Mouse (Mus musculus): ENCODE results near the gene Mog. TPM values are rescaled to one million over a fixed set of nuclear protein-coding genes. Genes with fewer than 3 reads are reported as not detected.

Mog gene
- polyA plus RNA-seq, 1 experiment from 2014 or later, result 0.31 TPM

DNA sequence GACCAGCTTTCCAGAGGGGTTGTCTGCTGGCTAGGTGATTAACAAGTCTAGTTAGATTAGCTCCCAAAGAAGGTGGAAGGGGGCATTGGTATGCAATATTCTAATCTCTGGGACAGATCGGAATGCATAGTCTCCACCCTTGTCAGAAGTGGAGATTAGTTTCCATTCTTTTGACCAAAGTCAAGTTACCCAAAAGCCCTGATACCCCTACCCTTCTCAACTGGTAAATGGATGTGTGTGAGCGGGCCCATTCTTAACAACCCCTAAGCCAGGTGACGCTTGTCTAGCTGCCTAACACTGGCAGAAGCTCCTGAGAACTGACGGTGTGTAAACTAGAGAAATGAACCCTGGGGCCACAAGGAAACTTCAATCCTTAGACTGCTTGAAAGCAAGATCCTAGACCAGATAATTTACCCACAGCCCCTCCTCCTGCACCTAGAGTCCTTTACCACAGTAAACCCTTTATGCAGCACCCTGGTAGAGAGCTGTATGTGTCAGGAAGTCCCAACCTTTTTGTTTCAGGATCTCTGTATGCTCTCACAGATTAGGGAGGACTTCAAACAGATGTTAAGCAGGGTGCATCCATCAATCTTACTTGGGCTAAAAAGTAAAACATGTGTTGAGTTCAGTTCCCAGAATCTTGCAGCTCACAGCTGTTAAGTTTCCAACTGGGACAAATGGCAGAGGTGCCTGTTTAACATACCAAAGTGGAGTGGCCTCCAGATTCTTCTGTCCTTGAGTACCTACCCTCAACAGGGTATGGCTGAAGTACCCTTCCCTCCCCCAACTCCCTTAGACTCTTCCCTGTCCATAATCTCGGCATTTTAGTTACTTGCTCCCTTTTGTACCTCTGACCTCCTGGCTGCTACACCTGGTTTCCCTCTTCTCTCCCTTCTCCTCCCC lies 40.7 kb downstream of the Mog start:
- H3K4me3 ChIP-seq, result no peak overlapping the region
- H3K27me3 ChIP-seq (replicated peaks; ENCODE audit: low read depth, poor library complexity, severe bottlenecking), result peaks cover 41% of the 10 kb centered on the region
- peaks cover 20% of the 10 kb centered on the region for H3K4me1 ChIP-seq
- no peaks in the 10 kb centered on the region for H3K9me3 ChIP-seq
- 27% methylated on average over 5 of the region's 5 CpGs for WGBS
- H3K36me3 ChIP-seq (replicated peaks), result no peaks in the 10 kb centered on the region
- DNase-seq (ENCODE audit: low spot score), result no peak
- no peak overlapping the region for H3K27ac ChIP-seq (replicated peaks)

GRCm38 (mm10) chr17:36981845-36982244 lies 41.4 kb downstream of the Mog start:
- WGBS, result 8% methylated on average over 4 of the region's 4 CpGs
- DNase-seq (ENCODE audit: low spot score), result peak; percentile 41
- H3K9me3 ChIP-seq, result no peaks in the 10 kb centered on the region
- no peak overlapping the region for H3K27ac ChIP-seq (replicated peaks)
- H3K36me3 ChIP-seq (replicated peaks), result no peaks in the 10 kb centered on the region
- peaks cover 34% of the 10 kb centered on the region; the same call in 1 of the 2 replicates for H3K27me3 ChIP-seq (replicated peaks; ENCODE audit: low read depth, poor library complexity, severe bottlenecking)
- peak overlapping the region; percentile 40 for H3K4me3 ChIP-seq
- H3K4me1 ChIP-seq, result peaks cover 20% of the 10 kb centered on the region

- Histone ChIP-seq H3K4me3 (peak within 1 kb of the TSS; percentile 40), H3K27ac (replicated peaks) (peak within 1 kb of the TSS; percentile 57; the same call in 1 of the 2 replicates), H3K27me3 (replicated peaks; ENCODE audit: low read depth, poor library complexity, severe bottlenecking) (peaks cover 29% of the 10 kb centered on the region; the same call in 1 of the 2 replicates), H3K9me3 (no peaks in the 10 kb centered on the region), H3K36me3 (replicated peaks) (no peaks in the 10 kb centered on the region), H3K4me1 (peaks cover 20% of the 10 kb centered on the region)
- DNase-seq (ENCODE audit: low spot score), result no peak
- 11% methylated on average over 18 of the region's 18 CpGs for WGBS
Observed at GRCm38 (mm10) chr17:36981221-36981813, 41.9 kb downstream of the Mog start, which contains the start of gene 2410137M14Rik. Gene 2410137M14Rik (minus strand): TSS chr17:36981237.

- Histone ChIP-seq H3K9me3 (no peaks in the 10 kb centered on the region), H3K4me3 (no peak overlapping the region), H3K36me3 (replicated peaks) (no peaks in the 10 kb centered on the region), H3K27ac (replicated peaks) (no peak overlapping the region), H3K4me1 (no peaks in the 10 kb centered on the region), H3K27me3 (replicated peaks; ENCODE audit: low read depth, poor library complexity, severe bottlenecking) (0 out of 2 replicates have a peak, but pooled peaks cover under 1% of the 10 kb centered on the region)
- no peak for DNase-seq (ENCODE audit: low spot score)
- WGBS, result 68% methylated on average over 8 of the region's 8 CpGs
Observed at GRCm38 (mm10) chr17:36973271-36973787, 49.9 kb downstream of the Mog start.

DNA sequence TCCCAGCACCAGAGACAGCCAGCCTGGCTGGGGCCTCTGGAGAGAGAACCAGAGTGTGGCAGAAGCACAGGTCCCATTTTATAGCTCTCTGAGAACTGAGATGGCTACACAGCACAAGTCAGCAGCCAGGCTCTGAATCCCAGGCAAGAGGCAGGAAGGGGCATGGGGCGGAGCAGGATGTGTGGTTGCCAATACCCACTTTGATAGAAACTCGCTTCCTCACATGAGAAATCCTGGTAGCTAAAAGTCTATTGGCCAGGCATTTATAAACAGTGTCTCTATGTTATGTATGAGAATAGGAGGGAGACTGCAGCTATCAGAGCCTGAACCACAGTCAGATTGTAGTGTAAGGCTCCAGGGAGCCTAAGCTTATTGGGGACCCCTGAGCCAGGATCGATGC lies 50.4 kb downstream of the Mog start:
- Histone ChIP-seq H3K4me3 (no peak overlapping the region), H3K27me3 (replicated peaks; ENCODE audit: low read depth, poor library complexity, severe bottlenecking) (no peaks in the 10 kb centered on the region), H3K36me3 (replicated peaks) (no peaks in the 10 kb centered on the region), H3K9me3 (no peaks in the 10 kb centered on the region), H3K27ac (replicated peaks) (no peak overlapping the region), H3K4me1 (no peaks in the 10 kb centered on the region)
- no peak for DNase-seq (ENCODE audit: low spot score)
- 82% methylated on average over 3 of the region's 3 CpGs for WGBS

GRCm38 (mm10) chr17:36971172-36971850 lies 51.9 kb downstream of the Mog start:
- WGBS, result 92% methylated on average over 6 of the region's 6 CpGs
- DNase-seq (ENCODE audit: low spot score), result no peak
- no peaks in the 10 kb centered on the region for H3K9me3 ChIP-seq
- no peaks in the 10 kb centered on the region for H3K36me3 ChIP-seq (replicated peaks)
- H3K27me3 ChIP-seq (replicated peaks; ENCODE audit: low read depth, poor library complexity, severe bottlenecking), result no peaks in the 10 kb centered on the region
- H3K4me1 ChIP-seq, result no peaks in the 10 kb centered on the region
- H3K27ac ChIP-seq (replicated peaks), result no peak overlapping the region
- no peak overlapping the region for H3K4me3 ChIP-seq

DNA sequence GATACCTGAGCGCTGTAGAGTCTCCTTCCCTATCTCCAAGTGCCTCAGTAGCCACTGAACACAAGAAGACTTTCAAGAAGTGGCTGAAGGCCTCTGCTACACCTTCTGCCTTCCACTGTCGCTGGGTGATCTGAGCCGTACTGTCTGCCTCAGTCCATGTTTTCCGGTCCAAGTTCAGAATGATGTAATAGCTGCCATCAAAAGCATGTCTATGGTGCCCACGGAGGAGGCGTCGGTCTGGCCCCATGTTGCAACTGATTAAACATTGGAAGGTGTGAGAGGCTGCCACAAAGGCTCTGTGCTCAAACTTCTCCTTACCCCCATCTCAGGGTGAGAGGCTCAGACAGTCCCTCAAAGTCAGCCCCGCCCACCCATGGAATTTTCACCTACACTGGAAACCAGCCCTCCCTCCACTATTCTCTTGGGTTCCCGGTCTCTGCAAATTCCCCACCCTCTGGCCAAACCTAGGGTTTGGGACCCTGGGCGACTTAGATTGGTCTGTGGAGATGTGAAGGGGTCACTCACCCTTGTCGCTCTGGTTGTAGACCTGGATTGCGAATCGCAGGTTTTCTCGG lies 52.8 kb downstream of the Mog start:
- Histone ChIP-seq H3K4me3 (no peak overlapping the region), H3K4me1 (no peaks in the 10 kb centered on the region), H3K9me3 (no peaks in the 10 kb centered on the region), H3K27ac (replicated peaks) (no peak overlapping the region), H3K27me3 (replicated peaks; ENCODE audit: low read depth, poor library complexity, severe bottlenecking) (no peaks in the 10 kb centered on the region), H3K36me3 (replicated peaks) (no peaks in the 10 kb centered on the region)
- DNase-seq (ENCODE audit: low spot score), result no peak
- 87% methylated on average over 14 of the region's 14 CpGs for WGBS

- Histone ChIP-seq H3K27me3 (replicated peaks; ENCODE audit: low read depth, poor library complexity, severe bottlenecking) (no peaks in the 10 kb centered on the region), H3K4me1 (no peaks in the 10 kb centered on the region), H3K27ac (replicated peaks) (no peak overlapping the region), H3K4me3 (no peak overlapping the region), H3K9me3 (no peaks in the 10 kb centered on the region), H3K36me3 (replicated peaks) (no peaks in the 10 kb centered on the region)
- WGBS, result 86% methylated on average over 1 of the region's 1 CpGs
- no peak for DNase-seq (ENCODE audit: low spot score)
Observed at GRCm38 (mm10) chr17:36966875-36967274, 56.3 kb downstream of the Mog start.

DNA sequence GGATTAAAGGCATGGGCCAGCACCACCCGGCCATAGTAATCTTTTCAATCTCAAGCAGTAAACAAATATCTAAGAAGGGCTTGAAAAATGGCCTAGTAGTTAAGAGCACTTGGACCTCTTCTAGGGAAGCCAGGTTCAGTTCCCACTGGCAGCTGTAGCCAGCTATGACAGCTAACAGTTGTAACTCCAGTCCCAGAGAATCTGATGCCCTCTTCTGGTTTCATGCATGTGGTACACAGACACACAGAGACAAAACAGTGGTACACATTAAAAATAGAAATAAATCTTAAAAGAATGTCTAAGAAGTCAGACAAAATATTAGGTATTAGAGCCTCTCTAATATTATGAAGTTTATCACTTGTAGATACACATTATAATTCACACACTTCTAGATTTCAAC lies 62.1 kb downstream of the Mog start:
- H3K4me3 ChIP-seq, result no peak overlapping the region
- peaks cover 16% of the 10 kb centered on the region for H3K4me1 ChIP-seq
- peaks cover 8% of the 10 kb centered on the region; the same call in 1 of the 2 replicates for H3K36me3 ChIP-seq (replicated peaks)
- no peaks in the 10 kb centered on the region for H3K9me3 ChIP-seq
- no peaks in the 10 kb centered on the region for H3K27me3 ChIP-seq (replicated peaks; ENCODE audit: low read depth, poor library complexity, severe bottlenecking)
- WGBS, result 80% methylated on average over 1 of the region's 1 CpGs
- DNase-seq (ENCODE audit: low spot score), result no peak
- H3K27ac ChIP-seq (replicated peaks), result no peak overlapping the region

Other genes with a start within 250 kb of the Mog start
- gene H2-M10.6, start 211.2 kb downstream of the Mog start, polyA plus RNA-seq (2016; fragmentation: Nextera tagmentation; extraction: Ambion mirVana), result not detected in 2 replicates
- gene Trim26, start 186.3 kb downstream of the Mog start, polyA plus RNA-seq (2016; fragmentation: Nextera tagmentation; extraction: Ambion mirVana), result 42.1 and 45.6 TPM in 2 replicates
- gene Trim15, start 156.2 kb downstream of the Mog start, polyA plus RNA-seq (2016; fragmentation: Nextera tagmentation; extraction: Ambion mirVana), result 0.21 and 0.36 TPM in 2 replicates
- 5.8 and 6.0 TPM in 2 replicates for gene Trim10, start 153.8 kb downstream of the Mog start, polyA plus RNA-seq (2016; fragmentation: Nextera tagmentation; extraction: Ambion mirVana)
- gene Trim40, start 133.3 kb downstream of the Mog start, polyA plus RNA-seq (2016; fragmentation: Nextera tagmentation; extraction: Ambion mirVana), result not detected in 2 replicates
- gene Trim31, start 125.3 kb downstream of the Mog start, polyA plus RNA-seq (2016; fragmentation: Nextera tagmentation; extraction: Ambion mirVana), result not detected in 2 replicates
- gene Rnf39, start 80.5 kb downstream of the Mog start, polyA plus RNA-seq (2016; fragmentation: Nextera tagmentation; extraction: Ambion mirVana), result not detected in 2 replicates
- gene Ppp1r11, start 71.7 kb downstream of the Mog start, polyA plus RNA-seq (2016; fragmentation: Nextera tagmentation; extraction: Ambion mirVana), result 151 and 153 TPM in 2 replicates
- gene Znrd1, start 64.8 kb downstream of the Mog start, polyA plus RNA-seq (2016; fragmentation: Nextera tagmentation; extraction: Ambion mirVana), result 95.1 and 100 TPM in 2 replicates
- 7.2 and 9.7 TPM in 2 replicates for gene Znrd1as, start 64.8 kb downstream of the Mog start, polyA plus RNA-seq (2016; fragmentation: Nextera tagmentation; extraction: Ambion mirVana)
- gene 2410137M14Rik, start 42.2 kb downstream of the Mog start, polyA plus RNA-seq (2016; fragmentation: Nextera tagmentation; extraction: Ambion mirVana), result not detected in 2 replicates
- 0.52 and 0.87 TPM in 2 replicates for gene H2-M5, start 33.9 kb downstream of the Mog start, polyA plus RNA-seq (2016; fragmentation: Nextera tagmentation; extraction: Ambion mirVana)
- 97.0 and 106 TPM in 2 replicates for gene Zfp57, start 22.2 kb downstream of the Mog start, polyA plus RNA-seq (2016; fragmentation: Nextera tagmentation; extraction: Ambion mirVana)
- gene Gabbr1, start 22.6 kb upstream of the Mog start, polyA plus RNA-seq (2016; fragmentation: Nextera tagmentation; extraction: Ambion mirVana), result 7.0 and 9.4 TPM in 2 replicates
- gene Olfr90, start 65.1 kb upstream of the Mog start, polyA plus RNA-seq (2016; fragmentation: Nextera tagmentation; extraction: Ambion mirVana), result 0.19 TPM in 1 of 2 replicates, not detected in the other
- gene Olfr91, start 74.9 kb upstream of the Mog start, polyA plus RNA-seq (2016; fragmentation: Nextera tagmentation; extraction: Ambion mirVana), result not detected in 2 replicates
- gene Olfr92, start 96.7 kb upstream of the Mog start, polyA plus RNA-seq (2016; fragmentation: Nextera tagmentation; extraction: Ambion mirVana), result not detected in 2 replicates
- not detected in 2 replicates for gene Olfr93, start 138.1 kb upstream of the Mog start, polyA plus RNA-seq (2016; fragmentation: Nextera tagmentation; extraction: Ambion mirVana)
- not detected in 2 replicates for gene Ubd, start 170.5 kb upstream of the Mog start, polyA plus RNA-seq (2016; fragmentation: Nextera tagmentation; extraction: Ambion mirVana)
- not detected in 2 replicates for gene Olfr94, start 177.6 kb upstream of the Mog start, polyA plus RNA-seq (2016; fragmentation: Nextera tagmentation; extraction: Ambion mirVana)
- gene Olfr95, start 189.7 kb upstream of the Mog start, polyA plus RNA-seq (2016; fragmentation: Nextera tagmentation; extraction: Ambion mirVana), result not detected in 2 replicates
- not detected in 2 replicates for gene Olfr96, start 196.7 kb upstream of the Mog start, polyA plus RNA-seq (2016; fragmentation: Nextera tagmentation; extraction: Ambion mirVana)
- not detected in 2 replicates for gene Olfr97, start 213.9 kb upstream of the Mog start, polyA plus RNA-seq (2016; fragmentation: Nextera tagmentation; extraction: Ambion mirVana)
- not detected in 2 replicates for gene Olfr98, start 240.4 kb upstream of the Mog start, polyA plus RNA-seq (2016; fragmentation: Nextera tagmentation; extraction: Ambion mirVana)
- 1.7 and 1.8 TPM in 2 replicates for gene H2-M3, start 246.8 kb upstream of the Mog start, polyA plus RNA-seq (2016; fragmentation: Nextera tagmentation; extraction: Ambion mirVana)